Mouse (Mus musculus) liver, postnatal 0 days (tissue): ENCODE measurements at regions not wholly inside any gene's neighbourhood (a gene's known extent, or its start where the extent isn't known, plus 50 kb on each side); places are given as distances from the start of the nearest gene placed in this dataset.

Experiments used
- ATAC-seq: fragments of 200-750 bp; cut with Nextera tagmentation; 2 replicates; pipeline ENCODE4 v1.8.0; 2017; ENCODE audit warnings: mild to moderate bottlenecking, moderate library complexity
- DNase-seq: peaks from one replicate; pipeline ENCODE4 v3.0.0-alpha.2; 2016
- H3K27ac ChIP-seq: fragments of 300-500 bp; sonication (generic); 2 replicates; pipeline ENCODE4 v1.5.1; 2014; ENCODE audit warnings: antibody characterized with exemption, moderate library complexity, mild to moderate bottlenecking, low read depth
- H3K27me3 ChIP-seq: fragments of 300-500 bp; sonication (generic); 2 replicates; pipeline ENCODE4 v1.6.1; 2014; ENCODE audit warnings: low read length, control low read depth, mixed read lengths; ENCODE audit not compliant: insufficient read depth
- H3K36me3 ChIP-seq: fragments of 300-500 bp; sonication (generic); replicated peaks from 2 replicates; pipeline ENCODE4 v1.6.1; 2014; ENCODE audit warnings: mild to moderate bottlenecking, control low read depth, low read length, moderate library complexity, mixed read lengths; ENCODE audit not compliant: insufficient read depth
- H3K4me1 ChIP-seq: fragments of 300-500 bp; sonication (generic); 2 replicates; pipeline ENCODE4 v1.6.1; 2014; ENCODE audit warnings: antibody characterized with exemption, mild to moderate bottlenecking, control low read depth; ENCODE audit not compliant: insufficient read depth
- H3K4me2 ChIP-seq: fragments of 300-500 bp; sonication (generic); 2 replicates; pipeline ENCODE4 v1.6.1; 2014; ENCODE audit warnings: low read depth, mild to moderate bottlenecking, low read length, moderate library complexity, mixed read lengths
- H3K4me3 ChIP-seq: fragments of 300-500 bp; sonication (generic); 2 replicates; pipeline ENCODE4 v1.5.1; 2014; ENCODE audit warnings: low read depth, low read length
- H3K9ac ChIP-seq: fragments of 300-500 bp; sonication (generic); replicated peaks from 2 replicates; pipeline ENCODE4 v1.6.1; 2014; ENCODE audit warnings: mild to moderate bottlenecking, moderate library complexity
- H3K9me3 ChIP-seq: fragments of 300-500 bp; sonication (generic); 2 replicates; pipeline ENCODE4 v1.6.1; 2016; ENCODE audit warnings: mild to moderate bottlenecking, control low read depth, low read length, mixed read lengths
- CTCF ChIP-seq: sonication (generic); IDR thresholded peaks from 2 replicates; pipeline ENCODE4 v1.5.1; 2016; ENCODE audit warnings: antibody characterized with exemption, low read depth
- EP300 ChIP-seq: IDR thresholded peaks from 2 replicates; pipeline ENCODE4 v1.6.1; 2016; ENCODE audit warnings: antibody characterized with exemption, low read depth, mild to moderate bottlenecking
- WGBS: fragments of 180-500 bp; shearing (Covaris S2); extraction: QIAGEN DNeasy Blood & Tissue Kit; methylation state at CpG from one replicate; pipeline ENCODE4 v1.1.7; 2014; ENCODE audit not compliant: insufficient replicate concordance; 5-methylcytosine and 5-hydroxymethylcytosine counted together

- 65% methylated on average over 2 of the region's 2 CpGs for WGBS
- H3K27me3 ChIP-seq, result no peaks in the 10 kb centered on the region
- no peaks in the 10 kb centered on the region for H3K9me3 ChIP-seq
- no peak overlapping the region for H3K4me2 ChIP-seq
- no peak overlapping the region for H3K4me3 ChIP-seq
- TF ChIP-seq CTCF (no peak), EP300 (no peak)
- H3K4me1 ChIP-seq, result no peaks in the 10 kb centered on the region
- no peak overlapping the region for H3K9ac ChIP-seq
- H3K36me3 ChIP-seq, result no peaks in the 10 kb centered on the region
- ATAC-seq (no peak), DNase-seq (no peak)
- H3K27ac ChIP-seq, result no peak overlapping the region
Measured at GRCm38 (mm10) chrX:11681274-11681673, 353.7 kb downstream of the H2al1j start.

DNA sequence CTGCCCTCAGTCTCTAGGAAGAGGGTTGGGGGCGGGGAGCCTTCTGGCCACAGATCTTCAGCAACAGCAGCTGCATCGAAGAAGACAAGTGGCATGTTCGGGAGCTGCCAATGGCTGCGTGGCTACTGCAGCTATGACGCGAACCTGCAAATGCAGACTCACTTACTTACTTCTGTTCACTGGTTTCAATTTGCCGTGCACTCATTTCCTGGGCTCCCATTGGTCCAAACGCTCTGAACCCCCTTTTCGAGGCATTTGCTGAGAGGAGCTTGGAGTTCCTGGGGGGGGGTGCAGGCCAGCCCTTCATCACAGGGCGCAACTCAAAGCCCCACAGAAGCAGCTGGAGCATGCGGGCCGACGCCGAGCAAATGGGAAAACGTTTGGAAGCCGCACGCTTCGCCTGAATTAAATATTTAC lies 362.4 kb downstream of the H2al1j start:
- TF ChIP-seq EP300 (no peak), CTCF (no peak)
- no peaks in the 10 kb centered on the region for H3K4me1 ChIP-seq
- 53% methylated on average over 18 of the region's 18 CpGs for WGBS
- no peaks in the 10 kb centered on the region for H3K9me3 ChIP-seq
- peak overlapping the region; percentile 29; the same call in 1 of the 2 replicates for H3K4me2 ChIP-seq
- no peak overlapping the region for H3K4me3 ChIP-seq
- ATAC-seq, result no peak
- DNase-seq, result no peak
- no peaks in the 10 kb centered on the region for H3K27me3 ChIP-seq
- no peak overlapping the region for H3K27ac ChIP-seq
- H3K9ac ChIP-seq, result no peak overlapping the region
- H3K36me3 ChIP-seq, result no peaks in the 10 kb centered on the region

DNA sequence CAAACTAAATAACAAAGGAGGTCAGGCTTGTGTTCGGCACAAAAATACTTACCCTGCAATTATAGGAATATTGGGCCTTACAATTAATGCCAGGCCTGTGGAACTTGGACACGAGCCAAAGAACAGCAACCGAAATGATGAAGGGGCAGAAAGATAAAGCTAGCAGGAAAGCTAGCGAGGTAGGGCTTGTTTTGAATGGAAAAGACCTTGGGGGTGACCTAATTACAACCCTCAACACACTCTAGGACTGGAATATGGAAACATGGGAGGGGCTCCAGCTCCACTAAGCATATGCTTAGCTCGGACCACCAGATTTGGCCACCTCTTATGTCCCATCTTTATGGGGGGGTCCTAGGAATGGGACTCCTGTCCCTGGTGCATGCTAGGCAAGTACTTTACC lies 362.8 kb downstream of the H2al1j start:
- Histone ChIP-seq H3K4me3 (no peak overlapping the region), H3K27me3 (no peaks in the 10 kb centered on the region), H3K4me2 (peak overlapping the region; percentile 29; the same call in 1 of the 2 replicates), H3K9ac (no peak overlapping the region), H3K9me3 (no peaks in the 10 kb centered on the region), H3K27ac (no peak overlapping the region), H3K36me3 (no peaks in the 10 kb centered on the region), H3K4me1 (no peaks in the 10 kb centered on the region)
- TF ChIP-seq EP300 (no peak), CTCF (no peak)
- DNase-seq (no peak), ATAC-seq (no peak)
- WGBS, result 47% methylated on average over 5 of the region's 5 CpGs

DNA sequence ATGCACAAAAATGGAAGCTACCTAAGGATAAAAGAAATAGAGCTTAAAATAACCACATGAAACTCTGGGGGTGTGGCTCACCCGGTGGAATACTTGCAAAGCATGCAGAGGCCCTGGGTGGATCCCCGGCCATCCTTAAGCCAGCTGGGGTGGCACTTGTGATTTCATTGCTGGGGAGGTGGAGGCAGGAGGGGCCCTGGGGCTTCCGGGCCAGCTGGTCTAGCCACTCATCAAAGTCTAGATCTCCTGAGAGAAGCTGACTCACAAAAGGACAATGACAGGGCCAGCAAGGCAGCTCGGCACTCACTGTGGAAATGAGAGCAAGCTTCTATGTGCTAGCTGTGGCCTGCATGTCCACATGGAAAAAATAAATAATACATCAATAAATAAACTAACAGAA lies 363.4 kb downstream of the H2al1j start:
- Histone ChIP-seq H3K36me3 (no peaks in the 10 kb centered on the region), H3K27me3 (no peaks in the 10 kb centered on the region), H3K4me2 (no peak overlapping the region), H3K4me1 (no peaks in the 10 kb centered on the region), H3K9ac (no peak overlapping the region), H3K4me3 (no peak overlapping the region), H3K9me3 (no peaks in the 10 kb centered on the region), H3K27ac (no peak overlapping the region)
- TF ChIP-seq CTCF, result no peak
- TF ChIP-seq EP300, result no peak
- ATAC-seq (no peak), DNase-seq (no peak)
- 60% methylated on average over 4 of the region's 4 CpGs for WGBS

DNA sequence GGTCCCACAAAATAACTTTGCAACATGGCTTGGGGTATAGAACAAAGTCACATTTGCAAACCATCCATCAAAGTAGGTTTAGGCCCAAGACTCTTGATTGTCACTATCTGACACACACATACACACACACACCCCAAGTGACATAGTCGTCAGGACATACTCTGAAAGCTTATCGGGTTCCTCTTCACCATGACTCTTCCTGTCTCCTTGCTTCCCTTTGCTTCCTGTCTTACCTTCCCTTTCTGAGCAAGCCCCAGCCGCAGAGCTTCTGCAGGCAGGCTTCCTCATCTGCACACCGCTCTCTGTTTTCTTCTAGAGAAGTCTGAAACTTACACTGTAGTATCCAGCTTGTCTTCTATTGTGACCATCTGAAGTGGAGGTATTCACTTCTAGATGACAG lies 368.9 kb downstream of the H2al1j start:
- no peak overlapping the region for H3K4me3 ChIP-seq
- WGBS, result 60% methylated on average over 4 of the region's 4 CpGs
- no peak overlapping the region for H3K9ac ChIP-seq
- H3K36me3 ChIP-seq, result no peaks in the 10 kb centered on the region
- H3K27me3 ChIP-seq, result no peaks in the 10 kb centered on the region
- DNase-seq (no peak), ATAC-seq (no peak)
- H3K9me3 ChIP-seq, result no peaks in the 10 kb centered on the region
- H3K27ac ChIP-seq, result no peak overlapping the region
- TF ChIP-seq CTCF (no peak), EP300 (no peak)
- H3K4me2 ChIP-seq, result no peak overlapping the region
- no peaks in the 10 kb centered on the region for H3K4me1 ChIP-seq

DNA sequence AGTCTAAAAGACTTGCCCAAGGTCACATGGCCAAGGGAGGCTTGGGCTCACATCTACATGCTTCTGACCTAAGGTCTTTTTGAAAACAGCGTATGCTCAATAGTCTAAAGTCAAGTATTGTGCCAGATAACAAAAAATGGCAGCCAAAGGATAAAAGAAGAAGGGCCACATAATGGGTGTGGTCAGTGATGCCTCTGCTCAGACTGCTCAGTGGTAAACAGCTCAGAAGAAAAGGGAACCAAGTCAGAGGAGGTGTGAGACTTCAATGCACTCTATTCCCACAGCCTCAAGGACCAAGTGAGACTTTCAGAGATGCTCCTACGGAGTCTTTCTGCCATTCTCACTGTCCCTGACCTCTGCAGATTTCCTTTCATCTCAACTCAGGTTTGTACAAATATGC lies 373.5 kb downstream of the H2al1j start:
- no peak overlapping the region for H3K4me3 ChIP-seq
- H3K9ac ChIP-seq, result no peak overlapping the region
- no peaks in the 10 kb centered on the region for H3K36me3 ChIP-seq
- no peak overlapping the region for H3K4me2 ChIP-seq
- ATAC-seq, result no peak
- H3K4me1 ChIP-seq, result no peaks in the 10 kb centered on the region
- peaks cover 4% of the 10 kb centered on the region; the same call in 1 of the 2 replicates for H3K27me3 ChIP-seq
- no peak overlapping the region for H3K27ac ChIP-seq
- H3K9me3 ChIP-seq, result no peaks in the 10 kb centered on the region
- TF ChIP-seq CTCF (no peak), EP300 (no peak)
- no peak for DNase-seq
- WGBS, result 62% methylated on average over 2 of the region's 2 CpGs
